Comparison of ENCODE assay signal across 8 mouse cellular contexts in the genomic region with DNA sequence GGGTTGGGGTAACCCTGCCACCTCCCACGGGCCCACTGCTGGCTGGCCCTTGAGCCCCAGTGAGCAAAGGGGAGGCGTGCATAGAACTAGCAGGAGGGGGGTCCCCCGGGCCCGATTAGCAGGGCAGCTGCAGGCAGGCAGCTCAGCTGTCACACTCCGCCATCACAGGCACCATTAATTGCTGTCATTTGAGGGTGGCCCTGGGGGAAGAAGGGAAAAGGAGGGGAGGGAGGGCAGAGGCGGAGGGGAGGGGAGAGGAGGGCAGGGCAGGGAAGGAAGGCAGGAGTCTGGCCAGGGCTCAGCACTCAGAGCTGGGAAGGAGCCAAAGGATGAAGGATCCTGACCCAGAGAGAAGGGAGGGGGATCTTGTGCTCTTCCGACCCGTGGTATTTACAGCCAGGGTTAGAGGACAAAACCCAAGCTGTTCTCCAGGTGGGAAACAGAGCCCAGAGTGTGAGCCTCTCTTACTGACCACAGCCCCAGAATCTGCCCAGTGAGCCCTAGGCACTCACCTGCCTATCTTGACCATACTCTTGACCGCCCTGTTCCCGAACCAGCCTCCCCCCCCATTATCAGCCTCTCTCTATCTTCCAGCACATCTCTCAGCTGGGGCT. TPM values are rescaled to one million over a fixed set of nuclear protein-coding genes. Genes with fewer than 3 reads are reported as not detected.
DNase-seq lines count a peak whose midpoint lies in the region; ATAC-seq and TF ChIP-seq lines count a peak whose summit lies in the region.

No protein-coding gene starts in this region.

- H3K4me1 ChIP-seq in kidney, adult 2 months (ENCODE audit: control insufficient read depth, insufficient read depth, low read length): peaks cover 29% of the 10 kb centered on the region
- peaks cover 92% of the 10 kb centered on the region for H3K4me1 ChIP-seq in forebrain, embryonic 10.5 days
- H3K4me1 ChIP-seq in kidney, embryonic 15.5 days: peaks cover 99% of the 10 kb centered on the region
- peaks cover 42% of the 10 kb centered on the region for H3K4me1 ChIP-seq in midbrain, postnatal 0 days (ENCODE audit: insufficient read depth, low read length)
- peaks cover 2% of the 10 kb centered on the region; the same call in 1 of the 2 replicates for H3K4me1 ChIP-seq in liver, postnatal 0 days (ENCODE audit: insufficient read depth)

- no peak overlapping the region for H3K4me3 ChIP-seq in kidney, adult 2 months (ENCODE audit: insufficient read depth, low read depth, low read length)
- peak overlapping the region; percentile 28 for H3K4me3 ChIP-seq in forebrain, embryonic 10.5 days
- H3K4me3 ChIP-seq in kidney, embryonic 15.5 days (replicated peaks): no peak overlapping the region
- no peak overlapping the region for H3K4me3 ChIP-seq in midbrain, postnatal 0 days (ENCODE audit: low read depth, low read length)
- no peak overlapping the region for H3K4me3 ChIP-seq in liver, postnatal 0 days (ENCODE audit: low read depth, low read length)

- TF ChIP-seq EP300 in liver, postnatal 0 days (IDR thresholded peaks at IDR 0.05; ENCODE audit: low read depth): no peak

- ATAC-seq in kidney, embryonic 15.5 days (replicated peaks; ENCODE audit: low FRiP score): peak; percentile 64
- ATAC-seq in midbrain, postnatal 0 days (ENCODE audit: low FRiP score): 0 out of 2 replicates have a peak, but pooled peaks have one; percentile 21
- no peak for ATAC-seq in megakaryocyte-erythroid progenitor cell, adult 5-6 weeks (replicated peaks; ENCODE audit: low FRiP score, low TSS enrichment, poor library complexity, severe bottlenecking)
- ATAC-seq in liver, postnatal 0 days: no peak

- TF ChIP-seq CTCF in kidney, adult 2 months (conservative IDR thresholded peaks at IDR 0.05; ENCODE audit: insufficient read depth, insufficient read length, low read depth, low read length): no peak
- no peak for TF ChIP-seq CTCF in midbrain, postnatal 0 days (IDR thresholded peaks at IDR 0.05)
- no peak for TF ChIP-seq CTCF in liver, postnatal 0 days (IDR thresholded peaks at IDR 0.05; ENCODE audit: low read depth)

- H3K4me2 ChIP-seq in kidney, embryonic 15.5 days: peak overlapping the region; percentile 45
- no peak overlapping the region for H3K4me2 ChIP-seq in midbrain, postnatal 0 days (ENCODE audit: low read depth, low read length, poor library complexity, severe bottlenecking)
- H3K4me2 ChIP-seq in liver, postnatal 0 days (ENCODE audit: low read depth, low read length): no peak overlapping the region

- 25% methylated on average over 10 of the region's 10 CpGs for WGBS in kidney, adult 2 months
- 19% methylated on average over 10 of the region's 10 CpGs for WGBS in forebrain, embryonic 10.5 days
- 11% methylated on average over 10 of the region's 10 CpGs for WGBS in kidney, embryonic 15.5 days
- 24% methylated on average over 10 of the region's 10 CpGs for WGBS in midbrain, postnatal 0 days
- WGBS in liver, postnatal 0 days (ENCODE audit: insufficient replicate concordance): 59% methylated on average over 10 of the region's 10 CpGs

- H3K36me3 ChIP-seq in kidney, adult 2 months (ENCODE audit: control insufficient read depth, insufficient read depth, low read length): no peaks in the 10 kb centered on the region
- H3K36me3 ChIP-seq in forebrain, embryonic 10.5 days (replicated peaks): peaks cover 24% of the 10 kb centered on the region
- no peaks in the 10 kb centered on the region for H3K36me3 ChIP-seq in kidney, embryonic 15.5 days
- no peaks in the 10 kb centered on the region for H3K36me3 ChIP-seq in midbrain, postnatal 0 days (ENCODE audit: insufficient read depth, low read length)
- no peaks in the 10 kb centered on the region for H3K36me3 ChIP-seq in liver, postnatal 0 days (replicated peaks; ENCODE audit: insufficient read depth, low read length)

- peak; percentile 83 for DNase-seq in kidney, adult 2 months
- DNase-seq in kidney, adult 11 months: no peak
- DNase-seq in forebrain, embryonic 10.5 days (ENCODE audit: extremely low spot score, low spot score): peak; percentile 56
- DNase-seq in midbrain, postnatal 0 days (ENCODE audit: low spot score): peak; percentile 71
- DNase-seq in frontal cortex, postnatal 14 days (ENCODE audit: low spot score in 2 of 2): no peak
- DNase-seq in liver, postnatal 0 days: no peak

- no peak overlapping the region for H3K27ac ChIP-seq in kidney, adult 2 months (ENCODE audit: insufficient read depth, low read depth, low read length)
- peak overlapping the region; percentile 86 for H3K27ac ChIP-seq in forebrain, embryonic 10.5 days
- H3K27ac ChIP-seq in kidney, embryonic 15.5 days: peak overlapping the region; percentile 79
- H3K27ac ChIP-seq in midbrain, postnatal 0 days (ENCODE audit: low read depth, low read length): peak overlapping the region; percentile 72
- H3K27ac ChIP-seq in liver, postnatal 0 days (ENCODE audit: low read depth): no peak overlapping the region

- no peaks in the 10 kb centered on the region for H3K9me3 ChIP-seq in forebrain, embryonic 10.5 days
- no peaks in the 10 kb centered on the region for H3K9me3 ChIP-seq in kidney, embryonic 15.5 days (replicated peaks)
- no peaks in the 10 kb centered on the region for H3K9me3 ChIP-seq in midbrain, postnatal 0 days (ENCODE audit: low read length)
- no peaks in the 10 kb centered on the region for H3K9me3 ChIP-seq in liver, postnatal 0 days (ENCODE audit: low read length)

- H3K27me3 ChIP-seq in kidney, adult 2 months (replicated peaks; ENCODE audit: control insufficient read depth, insufficient read depth, low read length): no peaks in the 10 kb centered on the region
- H3K27me3 ChIP-seq in forebrain, embryonic 10.5 days (ENCODE audit: poor library complexity, severe bottlenecking): no peaks in the 10 kb centered on the region
- H3K27me3 ChIP-seq in kidney, embryonic 15.5 days: no peaks in the 10 kb centered on the region
- no peaks in the 10 kb centered on the region for H3K27me3 ChIP-seq in midbrain, postnatal 0 days (ENCODE audit: insufficient read depth, low read length)
- H3K27me3 ChIP-seq in liver, postnatal 0 days (ENCODE audit: insufficient read depth, low read length): no peaks in the 10 kb centered on the region

- H3K9ac ChIP-seq in kidney, embryonic 15.5 days: peak overlapping the region; percentile 21; the same call in 1 of the 2 replicates
- H3K9ac ChIP-seq in midbrain, postnatal 0 days (replicated peaks; ENCODE audit: low read length, poor library complexity, severe bottlenecking): peak overlapping the region; percentile 60; the same call in 1 of the 2 replicates
- H3K9ac ChIP-seq in liver, postnatal 0 days (replicated peaks): no peak overlapping the region

- TF ChIP-seq POLR2A in kidney, adult 2 months (IDR thresholded peaks at IDR 0.05; ENCODE audit: low read depth, low read length): no peak

RNA-seq across cellular contexts. Expression of a gene that starts 28.0 kb away (rescaled TPM):
- 32.0 and 38.8 TPM in 2 replicates for polyA plus RNA-seq in kidney, adult 2 months (2012; rRNA removed)
- polyA plus RNA-seq in forebrain, embryonic 10.5 days (2016; fragmentation: Nextera tagmentation; extraction: Ambion mirVana): 15.7 and 17.8 TPM in 2 replicates
- polyA plus RNA-seq in kidney, embryonic 15.5 days (2015; fragmentation: Nextera tagmentation; extraction: Ambion mirVana): 27.5 and 28.8 TPM in 2 replicates
- 22.8 and 37.8 TPM in 2 replicates for total RNA-seq in midbrain, postnatal 0 days (2014; rRNA removed)
- polyA plus RNA-seq in midbrain, postnatal 0 days (2015; fragmentation: Nextera tagmentation; extraction: Ambion mirVana): 15.5 and 17.8 TPM in 2 replicates
- total RNA-seq in megakaryocyte-erythroid progenitor cell, adult 5-6 weeks (2014; fragmentation: Nextera tagmentation): 48.7 and 54.4 TPM in 2 replicates
- total RNA-seq in megakaryocyte-erythroid progenitor cell, adult 5-6 weeks (2017): 4.8 and 6.7 TPM in 2 replicates
- polyA plus RNA-seq in liver, postnatal 0 days (2015; fragmentation: Nextera tagmentation; extraction: Ambion mirVana): 3.1 and 3.4 TPM in 2 replicates

Comparison
In these comparisons a context has a peak if more than half of its experiments do, and no peak if none do; other contexts are left out.
1. DNase-seq: peak in kidney, adult 2 months (single experiment), forebrain, embryonic 10.5 days (single experiment) and midbrain, postnatal 0 days (single experiment); none in kidney, adult 11 months (single experiment), frontal cortex, postnatal 14 days (0 of 2) and liver, postnatal 0 days (single experiment).
2. H3K27ac ChIP-seq: peak in forebrain, embryonic 10.5 days (single experiment), kidney, embryonic 15.5 days (single experiment) and midbrain, postnatal 0 days (single experiment); none in kidney, adult 2 months (single experiment) and liver, postnatal 0 days (single experiment).
3. ATAC-seq: peak in kidney, embryonic 15.5 days (single experiment) and midbrain, postnatal 0 days (single experiment); none in megakaryocyte-erythroid progenitor cell, adult 5-6 weeks (single experiment) and liver, postnatal 0 days (single experiment).